Comparison of ENCODE assay signal across 22 mouse cellular contexts in genomic region chr15:24968636-24969317, GRCm38 (mm10).
DNase-seq lines count a peak whose midpoint lies in the region; ATAC-seq lines count a peak whose summit lies in the region.
"Had no signal": no experiment of that assay in that cellular context is flagged by ENCODE, and none has a peak within 500 bp of the region (broad histone marks: within the 10 kb centered on the region; RNA-seq: fewer than 3 reads in every experiment).

No protein-coding gene starts in this region.

- H3K4me3 ChIP-seq in forebrain, embryonic 13.5 days, result no peak overlapping the region
- H3K4me3 ChIP-seq in forebrain, embryonic 12.5 days (replicated peaks), result no peak overlapping the region
- no peak overlapping the region for H3K4me3 ChIP-seq in hindbrain, embryonic 14.5 days (replicated peaks; ENCODE audit: low read length)
- no peak overlapping the region for H3K4me3 ChIP-seq in hindbrain, embryonic 16.5 days (ENCODE audit: low read length)
- H3K4me3 ChIP-seq: embryonic facial prominence, embryonic 12.5 days; hindbrain, embryonic 12.5 days; kidney, embryonic 15.5 days; limb, embryonic 13.5 days; lung, embryonic 15.5 days; midbrain, embryonic 10.5 days; midbrain, embryonic 15.5 days; neural tube, embryonic 15.5 days had no signal

- no peaks in the 10 kb centered on the region for H3K9me3 ChIP-seq in forebrain, embryonic 13.5 days (replicated peaks)
- H3K9me3 ChIP-seq in forebrain, embryonic 12.5 days, result no peaks in the 10 kb centered on the region
- H3K9me3 ChIP-seq in hindbrain, embryonic 14.5 days (ENCODE audit: control insufficient read depth, low read length), result no peaks in the 10 kb centered on the region
- no peaks in the 10 kb centered on the region for H3K9me3 ChIP-seq in hindbrain, embryonic 16.5 days (ENCODE audit: control insufficient read depth, low read length)
- H3K9me3 ChIP-seq: embryonic facial prominence, embryonic 12.5 days; hindbrain, embryonic 12.5 days; kidney, embryonic 15.5 days; limb, embryonic 13.5 days; lung, embryonic 15.5 days; midbrain, embryonic 10.5 days; midbrain, embryonic 15.5 days; neural tube, embryonic 15.5 days had no signal

- H3K4me1 ChIP-seq in forebrain, embryonic 13.5 days, result peaks cover 7% of the 10 kb centered on the region
- H3K4me1 ChIP-seq in forebrain, embryonic 12.5 days, result 0 out of 2 replicates have a peak, but pooled peaks cover 4% of the 10 kb centered on the region
- peaks cover 8% of the 10 kb centered on the region for H3K4me1 ChIP-seq in hindbrain, embryonic 14.5 days (replicated peaks; ENCODE audit: control insufficient read depth, insufficient read depth, low read length)
- H3K4me1 ChIP-seq in hindbrain, embryonic 16.5 days (ENCODE audit: control insufficient read depth, insufficient read depth, low read depth, low read length), result peaks cover 5% of the 10 kb centered on the region
- H3K4me1 ChIP-seq: embryonic facial prominence, embryonic 12.5 days; limb, embryonic 13.5 days; lung, embryonic 15.5 days; midbrain, embryonic 10.5 days had no signal

- 96% methylated on average over 7 of the region's 7 CpGs for WGBS in forebrain, embryonic 13.5 days
- 93% methylated on average over 7 of the region's 7 CpGs for WGBS in forebrain, embryonic 12.5 days
- 90% methylated on average over 7 of the region's 7 CpGs for WGBS in hindbrain, embryonic 14.5 days
- 92% methylated on average over 7 of the region's 7 CpGs for WGBS in hindbrain, embryonic 16.5 days

- no peak overlapping the region for H3K27ac ChIP-seq in forebrain, embryonic 13.5 days
- H3K27ac ChIP-seq in forebrain, embryonic 12.5 days, result no peak overlapping the region
- H3K27ac ChIP-seq in hindbrain, embryonic 14.5 days, result peak overlapping the region; percentile 32; the same call in 1 of the 2 replicates
- no peak overlapping the region for H3K27ac ChIP-seq in hindbrain, embryonic 16.5 days (ENCODE audit: low read depth, low read length)
- H3K27ac ChIP-seq: embryonic facial prominence, embryonic 12.5 days; hindbrain, embryonic 12.5 days; kidney, embryonic 15.5 days; limb, embryonic 13.5 days; lung, embryonic 15.5 days; midbrain, embryonic 10.5 days; midbrain, embryonic 15.5 days; neural tube, embryonic 15.5 days had no signal

- no peaks in the 10 kb centered on the region for H3K36me3 ChIP-seq in forebrain, embryonic 13.5 days (ENCODE audit: poor library complexity, severe bottlenecking)
- no peaks in the 10 kb centered on the region for H3K36me3 ChIP-seq in forebrain, embryonic 12.5 days (replicated peaks)
- no peaks in the 10 kb centered on the region for H3K36me3 ChIP-seq in hindbrain, embryonic 14.5 days (replicated peaks; ENCODE audit: control insufficient read depth, insufficient read depth)
- H3K36me3 ChIP-seq in hindbrain, embryonic 16.5 days (ENCODE audit: control insufficient read depth, insufficient read depth, low read length), result no peaks in the 10 kb centered on the region
- H3K36me3 ChIP-seq: embryonic facial prominence, embryonic 12.5 days; hindbrain, embryonic 12.5 days; kidney, embryonic 15.5 days; limb, embryonic 13.5 days; lung, embryonic 15.5 days; midbrain, embryonic 10.5 days; midbrain, embryonic 15.5 days; neural tube, embryonic 15.5 days had no signal

- peak; percentile 16; the same call in 1 of the 2 replicates for ATAC-seq in forebrain, embryonic 13.5 days
- no peak for ATAC-seq in forebrain, embryonic 12.5 days (ENCODE audit: low FRiP score)
- ATAC-seq in hindbrain, embryonic 14.5 days (ENCODE audit: low FRiP score), result no peak
- no peak for ATAC-seq in hindbrain, embryonic 16.5 days

- DNase-seq in hindbrain, embryonic 14.5 days (ENCODE audit: low spot score), result no peak
- peak; percentile 25 for DNase-seq in right cerebral cortex, adult 18-20 months
- no peak for DNase-seq in right cerebral cortex, postnatal 4 days
- DNase-seq in kidney, postnatal 14 days, result no peak
- DNase-seq: adrenal gland, adult 8-10 months; gastrocnemius, postnatal 14 days; heart, adult 11 months; heart, postnatal 36 days had no signal

- no peaks in the 10 kb centered on the region for H3K27me3 ChIP-seq in forebrain, embryonic 13.5 days
- H3K27me3 ChIP-seq in forebrain, embryonic 12.5 days, result no peaks in the 10 kb centered on the region
- no peaks in the 10 kb centered on the region for H3K27me3 ChIP-seq in hindbrain, embryonic 14.5 days (ENCODE audit: control insufficient read depth, insufficient read depth, low read length)
- no peaks in the 10 kb centered on the region for H3K27me3 ChIP-seq in hindbrain, embryonic 16.5 days (replicated peaks; ENCODE audit: control insufficient read depth, insufficient read depth, low read length)
- H3K27me3 ChIP-seq: CH12.LX; embryonic facial prominence, embryonic 12.5 days; hindbrain, embryonic 12.5 days; kidney, embryonic 15.5 days; limb, embryonic 13.5 days; lung, embryonic 15.5 days; midbrain, embryonic 15.5 days; neural tube, embryonic 15.5 days had no signal

- H3K9ac ChIP-seq in forebrain, embryonic 13.5 days, result no peak overlapping the region
- H3K9ac ChIP-seq in forebrain, embryonic 12.5 days, result no peak overlapping the region
- H3K9ac ChIP-seq in hindbrain, embryonic 14.5 days, result no peak overlapping the region
- H3K9ac ChIP-seq in hindbrain, embryonic 16.5 days (ENCODE audit: low read depth, low read length), result no peak overlapping the region
- H3K9ac ChIP-seq: embryonic facial prominence, embryonic 12.5 days; hindbrain, embryonic 12.5 days; kidney, embryonic 15.5 days; limb, embryonic 13.5 days; lung, embryonic 15.5 days; midbrain, embryonic 15.5 days; neural tube, embryonic 15.5 days had no signal

- no peak overlapping the region for H3K4me2 ChIP-seq in forebrain, embryonic 13.5 days
- H3K4me2 ChIP-seq in forebrain, embryonic 12.5 days, result no peak overlapping the region
- H3K4me2 ChIP-seq in hindbrain, embryonic 14.5 days (replicated peaks), result no peak overlapping the region
- no peak overlapping the region for H3K4me2 ChIP-seq in hindbrain, embryonic 16.5 days (ENCODE audit: low read length)
- H3K4me2 ChIP-seq: embryonic facial prominence, embryonic 12.5 days; heart, embryonic 11.5 days; hindbrain, embryonic 12.5 days; kidney, embryonic 15.5 days; limb, embryonic 13.5 days; liver, embryonic 11.5 days; lung, embryonic 15.5 days; midbrain, embryonic 15.5 days; neural tube, embryonic 15.5 days had no signal
